Mouse (Mus musculus) kidney, adult 11 months (tissue): ENCODE measurements around the gene Ggt1.
"Not testable (repeated sequence)": the region's sequence is repeated elsewhere in the genome, so short reads cannot be mapped to it uniquely, and the experiment has no call there.

Source experiments
- DNase-seq: peaks from one replicate; pipeline ENCODE4 v3.0.0; 2022

The Ggt1 gene

GRCm38 (mm10) chr10:75561071-75561654 is at the start of gene Ggt1:
TSS of gene Ggt1 (plus strand) at chr10:75561604.
- no peak for DNase-seq

GRCm38 (mm10) chr10:75511897-75512296 is 49.5 kb upstream of the Ggt1 start:
- DNase-seq, result no peak

GRCm38 (mm10) chr10:75512796-75513195 is 48.6 kb upstream of the Ggt1 start:
- DNase-seq, result peak; percentile 90

- no peak for DNase-seq
Measured at GRCm38 (mm10) chr10:75513306-75514067, 47.9 kb upstream of the Ggt1 start.

- no peak for DNase-seq
Measured at GRCm38 (mm10) chr10:75514361-75514760, 47.0 kb upstream of the Ggt1 start.

GRCm38 (mm10) chr10:75515216-75516037 is 46.0 kb upstream of the Ggt1 start:
- no peak for DNase-seq

- DNase-seq, result peak; percentile 86
Measured at GRCm38 (mm10) chr10:75516038-75516723, 45.2 kb upstream of the Ggt1 start.

GRCm38 (mm10) chr10:75516724-75517072 is 44.7 kb upstream of the Ggt1 start:
- no peak for DNase-seq

- DNase-seq, result peak; percentile 95
Measured at GRCm38 (mm10) chr10:75517073-75517757, 44.2 kb upstream of the Ggt1 start, which contains the start of gene Snrpd3. TSS of gene Snrpd3 (plus strand) at chr10:75517551.

GRCm38 (mm10) chr10:75517758-75518143 is 43.7 kb upstream of the Ggt1 start, which contains the start of gene Gucd1:
TSS of gene Gucd1 (minus strand) at chr10:75517972.
- peak; percentile 97 for DNase-seq

GRCm38 (mm10) chr10:75520581-75520980 is 40.8 kb upstream of the Ggt1 start:
- DNase-seq, result no peak

GRCm38 (mm10) chr10:75521643-75522042 is 39.8 kb upstream of the Ggt1 start:
- DNase-seq, result no peak

GRCm38 (mm10) chr10:75525450-75525849 is 36.0 kb upstream of the Ggt1 start:
- DNase-seq, result not testable (repeated sequence)

- no peak for DNase-seq
Measured at GRCm38 (mm10) chr10:75530322-75530721, 31.1 kb upstream of the Ggt1 start.

- DNase-seq, result peak; percentile 30
Measured at GRCm38 (mm10) chr10:75531532-75532090, 29.8 kb upstream of the Ggt1 start.

GRCm38 (mm10) chr10:75534216-75534615 is 27.2 kb upstream of the Ggt1 start:
- no peak for DNase-seq

GRCm38 (mm10) chr10:75534934-75535333 is 26.5 kb upstream of the Ggt1 start:
- no peak for DNase-seq

- no peak for DNase-seq
Measured at GRCm38 (mm10) chr10:75535423-75535822, 26.0 kb upstream of the Ggt1 start.

GRCm38 (mm10) chr10:75536123-75536522 is 25.3 kb upstream of the Ggt1 start:
- no peak for DNase-seq

- DNase-seq, result no peak
Measured at GRCm38 (mm10) chr10:75547901-75548300, 13.5 kb upstream of the Ggt1 start.

- DNase-seq, result no peak
Measured at GRCm38 (mm10) chr10:75548486-75548885, 12.9 kb upstream of the Ggt1 start.

GRCm38 (mm10) chr10:75549886-75550285 is 11.5 kb upstream of the Ggt1 start:
- no peak for DNase-seq
